Mouse (Mus musculus): ENCODE measurements around the gene Acot8. TPM values are rescaled to one million over a fixed set of nuclear protein-coding genes. Genes with fewer than 3 reads are reported as not detected.

Gene Acot8
- polyA plus RNA-seq, 2 experiments: 14.0 to 31.5 TPM

DNA sequence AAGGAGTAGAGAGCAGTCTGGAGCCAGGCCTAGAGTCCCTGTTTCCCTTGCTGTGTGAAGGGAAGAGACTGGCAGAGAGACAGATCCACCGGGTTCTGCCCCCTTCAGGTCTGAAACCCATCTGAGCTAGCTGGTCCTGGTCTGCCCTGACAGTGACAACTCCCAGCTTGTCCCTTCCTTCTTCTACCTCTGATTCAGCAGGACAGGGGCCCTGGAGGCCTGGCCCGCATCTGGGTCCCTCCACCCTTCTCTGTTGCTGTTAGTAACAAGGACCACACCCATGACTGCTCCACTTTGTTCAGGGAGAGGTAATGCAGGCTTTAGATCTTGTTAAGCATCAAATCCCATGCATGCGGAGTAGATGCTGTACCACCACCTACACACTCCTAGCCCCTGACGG, 16.3 kb downstream of the Acot8 start:
- Histone ChIP-seq H3K36me3 (ENCODE audit: control insufficient read depth, insufficient read depth, low read length) (peaks cover 41% of the 10 kb centered on the region), H3K27ac (replicated peaks; ENCODE audit: low read depth, low read length) (no peak overlapping the region), H3K9ac (ENCODE audit: low read depth, low read length, severe bottlenecking) (no peak overlapping the region), H3K4me2 (replicated peaks; ENCODE audit: low read depth, low read length, severe bottlenecking) (no peak overlapping the region), H3K27me3 (ENCODE audit: control insufficient read depth, insufficient read depth, low read length) (no peaks in the 10 kb centered on the region), H3K4me1 (ENCODE audit: control insufficient read depth, insufficient read depth, low read length) (peaks cover 14% of the 10 kb centered on the region; the same call in 1 of the 2 replicates), H3K4me3 (replicated peaks; ENCODE audit: low read length) (no peak overlapping the region), H3K9me3 (ENCODE audit: control insufficient read depth, low read length) (no peaks in the 10 kb centered on the region)
- no peak for DNase-seq (ENCODE audit: low spot score)
- ATAC-seq (ENCODE audit: low FRiP score, low read depth): no peak
- WGBS: 72% methylated on average over 4 of the region's 4 CpGs
- TF ChIP-seq POLR2A (IDR thresholded peaks at IDR 0.05; ENCODE audit: borderline replicate concordance, extremely low read depth, insufficient read depth, insufficient read length): no peak

- H3K27me3 ChIP-seq (ENCODE audit: control insufficient read depth, insufficient read depth, low read length): no peaks in the 10 kb centered on the region
- peaks cover 14% of the 10 kb centered on the region; the same call in 1 of the 2 replicates for H3K4me1 ChIP-seq (ENCODE audit: control insufficient read depth, insufficient read depth, low read length)
- H3K4me2 ChIP-seq (replicated peaks; ENCODE audit: low read depth, low read length, severe bottlenecking): no peak overlapping the region
- H3K9me3 ChIP-seq (ENCODE audit: control insufficient read depth, low read length): no peaks in the 10 kb centered on the region
- ATAC-seq (ENCODE audit: low FRiP score, low read depth): no peak
- H3K9ac ChIP-seq (ENCODE audit: low read depth, low read length, severe bottlenecking): no peak overlapping the region
- TF ChIP-seq POLR2A (IDR thresholded peaks at IDR 0.05; ENCODE audit: borderline replicate concordance, extremely low read depth, insufficient read depth, insufficient read length): no peak
- DNase-seq (ENCODE audit: low spot score): no peak
- 84% methylated on average over 10 of the region's 10 CpGs for WGBS
- H3K36me3 ChIP-seq (ENCODE audit: control insufficient read depth, insufficient read depth, low read length): peaks cover 35% of the 10 kb centered on the region
- no peak overlapping the region for H3K4me3 ChIP-seq (replicated peaks; ENCODE audit: low read length)
- H3K27ac ChIP-seq (replicated peaks; ENCODE audit: low read depth, low read length): no peak overlapping the region
Measured at GRCm38 (mm10) chr2:164787779-164788178, 16.9 kb downstream of the Acot8 start.

DNA sequence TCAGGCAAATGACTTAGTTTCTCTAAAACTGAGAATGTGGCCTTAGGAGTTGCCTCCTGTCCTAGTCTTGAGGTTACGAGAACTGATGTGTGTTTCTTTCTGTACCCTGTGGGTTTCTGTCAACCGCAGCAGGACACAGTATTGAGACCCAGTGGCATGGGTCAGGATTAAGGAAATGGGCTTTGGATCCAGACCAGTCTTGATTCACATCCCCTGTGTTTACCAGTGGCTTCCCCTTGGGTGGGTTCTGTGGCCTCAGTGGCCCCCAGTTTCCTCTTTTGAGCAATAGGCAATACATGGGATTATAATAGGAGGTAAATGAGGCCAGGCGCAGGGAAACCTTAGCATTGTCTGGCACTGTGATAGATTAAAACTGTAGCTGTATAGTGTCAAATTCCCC, 17.6 kb downstream of the Acot8 start:
- ATAC-seq (ENCODE audit: low FRiP score, low read depth) (no peak), DNase-seq (ENCODE audit: low spot score) (no peak)
- Histone ChIP-seq H3K27ac (replicated peaks; ENCODE audit: low read depth, low read length) (0 out of 2 replicates have a peak overlapping the region, but pooled peaks have one; percentile 1), H3K36me3 (ENCODE audit: control insufficient read depth, insufficient read depth, low read length) (peaks cover 27% of the 10 kb centered on the region), H3K4me3 (replicated peaks; ENCODE audit: low read length) (peak overlapping the region; percentile 78), H3K9ac (ENCODE audit: low read depth, low read length, severe bottlenecking) (peak overlapping the region; percentile 77; the same call in 1 of the 2 replicates), H3K4me1 (ENCODE audit: control insufficient read depth, insufficient read depth, low read length) (peaks cover 14% of the 10 kb centered on the region; the same call in 1 of the 2 replicates), H3K9me3 (ENCODE audit: control insufficient read depth, low read length) (no peaks in the 10 kb centered on the region), H3K27me3 (ENCODE audit: control insufficient read depth, insufficient read depth, low read length) (no peaks in the 10 kb centered on the region), H3K4me2 (replicated peaks; ENCODE audit: low read depth, low read length, severe bottlenecking) (peak overlapping the region; percentile 91)
- 84% methylated on average over 3 of the region's 3 CpGs for WGBS
- no peak for TF ChIP-seq POLR2A (IDR thresholded peaks at IDR 0.05; ENCODE audit: borderline replicate concordance, extremely low read depth, insufficient read depth, insufficient read length)

- ATAC-seq (ENCODE audit: low FRiP score, low read depth): no peak
- H3K9ac ChIP-seq (ENCODE audit: low read depth, low read length, severe bottlenecking): peak overlapping the region; percentile 77
Measured at GRCm38 (mm10) chr2:164786388-164786885, 18.2 kb downstream of the Acot8 start.

DNA sequence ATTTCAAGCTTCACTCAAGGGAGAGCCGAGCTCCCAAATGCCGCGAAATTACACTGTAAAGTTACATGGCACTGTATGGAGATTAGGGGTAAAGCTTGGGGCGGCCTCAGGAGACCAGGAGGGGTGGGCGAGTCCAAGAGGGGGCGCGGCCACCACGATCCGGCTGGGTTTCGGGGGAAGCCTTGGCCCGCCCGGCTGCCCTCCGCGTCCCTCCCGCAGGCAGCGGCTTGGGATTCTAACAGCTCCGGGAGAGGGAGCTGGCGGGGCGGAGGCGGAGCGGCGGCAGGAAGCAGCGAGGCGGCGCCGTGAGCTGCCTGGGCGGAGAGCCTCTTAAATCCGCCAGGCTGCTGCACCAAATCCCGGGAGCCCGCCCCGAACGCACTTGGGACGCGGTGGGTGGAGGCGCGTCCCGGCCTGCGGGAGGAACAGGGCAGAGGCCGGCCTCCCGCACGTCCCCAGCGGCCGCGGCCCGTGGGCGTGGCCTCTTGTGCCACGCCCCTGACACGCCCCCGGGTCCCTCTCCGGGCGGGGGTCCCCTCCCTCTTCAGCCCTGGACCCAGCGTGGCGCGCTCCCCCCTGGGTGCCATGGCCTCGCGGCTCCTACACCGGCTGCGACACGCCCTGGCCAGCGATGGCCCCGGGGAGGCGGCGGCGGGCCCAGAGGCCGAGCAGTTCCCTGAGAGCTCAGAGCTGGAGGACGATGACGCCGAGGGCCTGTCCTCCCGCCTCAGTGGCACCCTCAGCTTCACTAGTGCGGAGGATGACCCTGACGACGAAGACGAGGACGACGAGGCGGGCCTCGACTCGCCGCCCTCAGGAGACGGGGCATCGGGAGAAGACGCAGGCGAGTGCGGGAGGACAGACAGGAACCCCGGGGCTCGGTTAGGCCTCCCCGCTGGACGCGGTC, 18.9 kb downstream of the Acot8 start, which contains the start of gene Snx21:
Gene Snx21, plus strand, starts transcription at position 343 of the 907 bp plus-strand sequence.
- peak within 1 kb of the TSS; percentile 84 for H3K27ac ChIP-seq (replicated peaks; ENCODE audit: low read depth, low read length)
- TF ChIP-seq POLR2A (IDR thresholded peaks at IDR 0.05; ENCODE audit: borderline replicate concordance, extremely low read depth, insufficient read depth, insufficient read length): no peak; the same call in 1 of the 2 replicates
- WGBS: under 1% methylated on average over 69 of the region's 89 CpGs
- H3K9me3 ChIP-seq (ENCODE audit: control insufficient read depth, low read length): no peaks in the 10 kb centered on the region
- peak within 1 kb of the TSS; percentile 78 for H3K4me3 ChIP-seq (replicated peaks; ENCODE audit: low read length)
- H3K27me3 ChIP-seq (ENCODE audit: control insufficient read depth, insufficient read depth, low read length): no peaks in the 10 kb centered on the region
- DNase-seq (ENCODE audit: low spot score): peak; percentile 83
- H3K36me3 ChIP-seq (ENCODE audit: control insufficient read depth, insufficient read depth, low read length): peaks cover 16% of the 10 kb centered on the region
- ATAC-seq (ENCODE audit: low FRiP score, low read depth): peak; percentile 91
- H3K4me1 ChIP-seq (ENCODE audit: control insufficient read depth, insufficient read depth, low read length): peaks cover 14% of the 10 kb centered on the region; the same call in 1 of the 2 replicates
- peak within 1 kb of the TSS; percentile 77 for H3K9ac ChIP-seq (ENCODE audit: low read depth, low read length, severe bottlenecking)
- H3K4me2 ChIP-seq (replicated peaks; ENCODE audit: low read depth, low read length, severe bottlenecking): peak within 1 kb of the TSS; percentile 91

More at GRCm38 (mm10) chr2:164786388-164786885, 18.2 kb downstream of the Acot8 start:
- peaks cover 14% of the 10 kb centered on the region; the same call in 1 of the 2 replicates for H3K4me1 ChIP-seq (ENCODE audit: control insufficient read depth, insufficient read depth, low read length)
- no peak for DNase-seq (ENCODE audit: low spot score)
- 6% methylated on average over 15 of the region's 15 CpGs for WGBS
- peaks cover 22% of the 10 kb centered on the region for H3K36me3 ChIP-seq (ENCODE audit: control insufficient read depth, insufficient read depth, low read length)
- H3K4me3 ChIP-seq (replicated peaks; ENCODE audit: low read length): peak overlapping the region; percentile 78
- peak overlapping the region; percentile 84 for H3K27ac ChIP-seq (replicated peaks; ENCODE audit: low read depth, low read length)
- peak overlapping the region; percentile 91 for H3K4me2 ChIP-seq (replicated peaks; ENCODE audit: low read depth, low read length, severe bottlenecking)
- no peak for TF ChIP-seq POLR2A (IDR thresholded peaks at IDR 0.05; ENCODE audit: borderline replicate concordance, extremely low read depth, insufficient read depth, insufficient read length)
- H3K9me3 ChIP-seq (ENCODE audit: control insufficient read depth, low read length): no peaks in the 10 kb centered on the region
- no peaks in the 10 kb centered on the region for H3K27me3 ChIP-seq (ENCODE audit: control insufficient read depth, insufficient read depth, low read length)
